Mouse (Mus musculus): Measurements from ENCODE around the gene Gm49405.
"Not testable (repeated sequence)": the region's sequence is repeated elsewhere in the genome, so short reads cannot be mapped to it uniquely, and the experiment has no call there.

Gm49405 gene

GRCm38 (mm10) chr19:4014802-4015201, 14.4 kb downstream of the Gm49405 start:
- no peak for DNase-seq (ENCODE audit: low spot score in 2 of 2)

GRCm38 (mm10) chr19:4015635-4016034, 15.2 kb downstream of the Gm49405 start:
- no peak for DNase-seq (ENCODE audit: low spot score in 2 of 2)

- no peak for DNase-seq (ENCODE audit: low spot score in 2 of 2)
These were observed 17.6 kb downstream of the Gm49405 start for GRCm38 (mm10) chr19:4017921-4018587.

- DNase-seq (ENCODE audit: low spot score in 2 of 2): peak; percentile 62 to 68
These were observed 18.5 kb downstream of the Gm49405 start for GRCm38 (mm10) chr19:4018743-4019583.

GRCm38 (mm10) chr19:4023185-4023584, 22.8 kb downstream of the Gm49405 start:
- no peak for DNase-seq (ENCODE audit: low spot score in 2 of 2)

- DNase-seq (ENCODE audit: low spot score in 2 of 2): no peak
These were observed 27.1 kb downstream of the Gm49405 start for GRCm38 (mm10) chr19:4027576-4027975.

GRCm38 (mm10) chr19:4032668-4033067, 32.2 kb downstream of the Gm49405 start:
- DNase-seq (ENCODE audit: low spot score in 2 of 2): no peak

- no peak for DNase-seq (ENCODE audit: low spot score in 2 of 2)
These were observed 32.9 kb downstream of the Gm49405 start for GRCm38 (mm10) chr19:4033298-4033697.

GRCm38 (mm10) chr19:4033742-4034141, 33.3 kb downstream of the Gm49405 start:
- DNase-seq (ENCODE audit: low spot score in 2 of 2): no peak

- DNase-seq (ENCODE audit: low spot score in 2 of 2): no peak
These were observed 36.1 kb downstream of the Gm49405 start for GRCm38 (mm10) chr19:4036327-4037045.

GRCm38 (mm10) chr19:4037154-4037787, 36.8 kb downstream of the Gm49405 start:
- not testable (repeated sequence) for DNase-seq (ENCODE audit: low spot score in 2 of 2)

- DNase-seq (ENCODE audit: low spot score in 2 of 2): peak; percentile 72 to 82
These were observed 37.4 kb downstream of the Gm49405 start, which contains the start of gene Gstp1 for GRCm38 (mm10) chr19:4037788-4038232. Gstp1 (minus strand) TSS chr19:4037985.

- DNase-seq (ENCODE audit: low spot score in 2 of 2): not testable (repeated sequence)
These were observed 40.5 kb downstream of the Gm49405 start for GRCm38 (mm10) chr19:4040941-4041340.

GRCm38 (mm10) chr19:4041500-4041899, 41.1 kb downstream of the Gm49405 start:
- DNase-seq (ENCODE audit: low spot score in 2 of 2): not testable (repeated sequence)

GRCm38 (mm10) chr19:4042124-4042523, 41.7 kb downstream of the Gm49405 start:
- DNase-seq (ENCODE audit: low spot score in 2 of 2): no peak

- not testable (repeated sequence) for DNase-seq (ENCODE audit: low spot score in 2 of 2)
These were observed 43.7 kb downstream of the Gm49405 start for GRCm38 (mm10) chr19:4044109-4044508.

GRCm38 (mm10) chr19:4045966-4046865, 45.8 kb downstream of the Gm49405 start, which contains the start of gene Gstp2:
Gstp2 (minus strand) TSS chr19:4046023.
- DNase-seq (ENCODE audit: low spot score in 2 of 2): peak; percentile 68 to 71

- no peak for DNase-seq (ENCODE audit: low spot score in 2 of 2)
These were observed 46.4 kb downstream of the Gm49405 start for GRCm38 (mm10) chr19:4046866-4047254.

GRCm38 (mm10) chr19:4047859-4048258, 47.4 kb downstream of the Gm49405 start:
- DNase-seq (ENCODE audit: low spot score in 2 of 2): peak in 1 of 2 experiments; percentile 53

- DNase-seq (ENCODE audit: low spot score in 2 of 2): not testable (repeated sequence)
These were observed 48.6 kb downstream of the Gm49405 start for GRCm38 (mm10) chr19:4049069-4049468.

Measured in frontal cortex, postnatal 14 days (tissue).